Mouse (Mus musculus): ENCODE measurements around the gene Mki67. TPM values are rescaled to one million over a fixed set of nuclear protein-coding genes. Genes with fewer than 3 reads are reported as not detected.

Gene Mki67
- polyA plus RNA-seq, 1 experiment from 2014 or later: 7.8 TPM

- no peak overlapping the region; the same call in 1 of the 2 replicates for H3K27ac ChIP-seq (replicated peaks)
- no peak for TF ChIP-seq CTCF (IDR thresholded peaks at IDR 0.05; ENCODE audit: low read depth)
- TF ChIP-seq EP300 (optimal IDR thresholded peaks at IDR 0.05): no peak
- peak overlapping the region; percentile 83 for H3K9ac ChIP-seq (ENCODE audit: low read length)
- no peaks in the 10 kb centered on the region for H3K4me1 ChIP-seq (replicated peaks; ENCODE audit: control insufficient read depth, insufficient read depth)
- H3K27me3 ChIP-seq (ENCODE audit: control insufficient read depth, insufficient read depth, low read length): no peaks in the 10 kb centered on the region
- H3K9me3 ChIP-seq (ENCODE audit: control insufficient read depth, low read length): no peaks in the 10 kb centered on the region
- ATAC-seq (ENCODE audit: low FRiP score, low TSS enrichment) (no peak), DNase-seq (ENCODE audit: low spot score) (no peak)
- H3K36me3 ChIP-seq (ENCODE audit: control insufficient read depth, insufficient read depth, low read length): no peaks in the 10 kb centered on the region
- 6% methylated on average over 7 of the region's 7 CpGs for WGBS
- H3K4me3 ChIP-seq (ENCODE audit: low read depth, low read length): peak overlapping the region; percentile 93
- H3K4me2 ChIP-seq (replicated peaks; ENCODE audit: low read depth): peak overlapping the region; percentile 84
Observed at GRCm38 (mm10) chr7:135715166-135715565, 995 bp downstream of the Mki67 start.

DNA sequence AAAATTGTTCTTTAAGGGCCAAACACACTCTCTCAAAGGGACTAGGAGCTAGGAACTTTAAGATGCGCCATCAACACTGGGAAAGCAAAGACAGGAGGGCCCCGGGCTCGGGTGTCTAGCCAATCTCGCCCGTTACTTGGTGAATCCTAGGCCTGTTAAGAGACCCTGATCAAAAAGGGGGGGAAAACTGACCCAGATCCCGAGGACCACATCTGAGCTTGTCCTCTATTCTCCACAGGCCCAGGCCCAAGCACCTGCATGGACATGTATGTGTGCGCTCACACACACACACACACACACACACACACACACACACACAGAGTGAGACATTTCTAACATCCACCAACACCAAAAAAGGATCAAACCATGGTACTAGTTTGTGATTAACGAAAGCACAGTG lies 2.8 kb downstream of the Mki67 start:
- H3K27ac ChIP-seq (replicated peaks): no peak overlapping the region
- no peaks in the 10 kb centered on the region for H3K36me3 ChIP-seq (ENCODE audit: control insufficient read depth, insufficient read depth, low read length)
- no peak for DNase-seq (ENCODE audit: low spot score)
- H3K9me3 ChIP-seq (ENCODE audit: control insufficient read depth, low read length): no peaks in the 10 kb centered on the region
- H3K9ac ChIP-seq (ENCODE audit: low read length): no peak overlapping the region
- peak overlapping the region; percentile 15; the same call in 1 of the 2 replicates for H3K4me2 ChIP-seq (replicated peaks; ENCODE audit: low read depth)
- no peak overlapping the region for H3K4me3 ChIP-seq (ENCODE audit: low read depth, low read length)
- ATAC-seq (ENCODE audit: low FRiP score, low TSS enrichment): no peak
- TF ChIP-seq CTCF (IDR thresholded peaks at IDR 0.05; ENCODE audit: low read depth) (no peak), EP300 (optimal IDR thresholded peaks at IDR 0.05) (no peak)
- 67% methylated on average over 8 of the region's 8 CpGs for WGBS
- H3K27me3 ChIP-seq (ENCODE audit: control insufficient read depth, insufficient read depth, low read length): no peaks in the 10 kb centered on the region
- no peaks in the 10 kb centered on the region for H3K4me1 ChIP-seq (replicated peaks; ENCODE audit: control insufficient read depth, insufficient read depth)

GRCm38 (mm10) chr7:135712534-135712933 lies 3.6 kb downstream of the Mki67 start:
- no peak overlapping the region for H3K4me2 ChIP-seq (replicated peaks; ENCODE audit: low read depth)
- H3K27me3 ChIP-seq (ENCODE audit: control insufficient read depth, insufficient read depth, low read length): no peaks in the 10 kb centered on the region
- no peak overlapping the region for H3K9ac ChIP-seq (ENCODE audit: low read length)
- WGBS: 74% methylated on average over 1 of the region's 1 CpGs
- DNase-seq (ENCODE audit: low spot score) (no peak), ATAC-seq (ENCODE audit: low FRiP score, low TSS enrichment) (no peak)
- no peaks in the 10 kb centered on the region for H3K9me3 ChIP-seq (ENCODE audit: control insufficient read depth, low read length)
- no peaks in the 10 kb centered on the region for H3K4me1 ChIP-seq (replicated peaks; ENCODE audit: control insufficient read depth, insufficient read depth)
- H3K27ac ChIP-seq (replicated peaks): no peak overlapping the region
- H3K36me3 ChIP-seq (ENCODE audit: control insufficient read depth, insufficient read depth, low read length): no peaks in the 10 kb centered on the region
- H3K4me3 ChIP-seq (ENCODE audit: low read depth, low read length): no peak overlapping the region
- no peak for TF ChIP-seq EP300 (optimal IDR thresholded peaks at IDR 0.05)
- TF ChIP-seq CTCF (IDR thresholded peaks at IDR 0.05; ENCODE audit: low read depth): no peak

DNA sequence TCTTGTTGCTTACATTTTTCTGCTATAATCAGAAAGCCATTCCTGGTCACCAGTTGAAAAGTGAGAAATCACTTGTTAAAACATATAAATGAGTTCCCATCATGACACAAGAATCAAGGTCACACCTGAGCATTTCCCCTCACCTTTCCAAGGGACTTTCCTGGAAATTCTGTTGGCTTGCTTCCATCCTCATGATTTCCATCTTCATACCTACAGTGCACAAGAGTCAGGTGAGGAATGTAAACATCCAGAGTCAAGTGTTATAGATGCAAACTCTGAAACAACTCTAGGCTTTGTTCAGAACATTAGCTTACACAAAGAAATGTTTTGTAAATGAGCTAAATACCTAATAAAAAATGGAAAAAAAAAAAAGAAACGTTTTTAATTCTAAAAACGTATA lies 5.5 kb downstream of the Mki67 start:
- ATAC-seq (ENCODE audit: low FRiP score, low TSS enrichment): no peak
- no peak for TF ChIP-seq EP300 (optimal IDR thresholded peaks at IDR 0.05)
- TF ChIP-seq CTCF (IDR thresholded peaks at IDR 0.05; ENCODE audit: low read depth): no peak
- 64% methylated on average over 2 of the region's 2 CpGs for WGBS

GRCm38 (mm10) chr7:135705753-135706152 lies 10.4 kb downstream of the Mki67 start:
- Histone ChIP-seq H3K27me3 (ENCODE audit: control insufficient read depth, insufficient read depth, low read length) (no peaks in the 10 kb centered on the region), H3K36me3 (ENCODE audit: control insufficient read depth, insufficient read depth, low read length) (peaks cover 8% of the 10 kb centered on the region), H3K4me3 (ENCODE audit: low read depth, low read length) (no peak overlapping the region), H3K4me2 (replicated peaks; ENCODE audit: low read depth) (no peak overlapping the region), H3K27ac (replicated peaks) (no peak overlapping the region), H3K9ac (ENCODE audit: low read length) (no peak overlapping the region), H3K9me3 (ENCODE audit: control insufficient read depth, low read length) (no peaks in the 10 kb centered on the region), H3K4me1 (replicated peaks; ENCODE audit: control insufficient read depth, insufficient read depth) (no peaks in the 10 kb centered on the region)
- ATAC-seq (ENCODE audit: low FRiP score, low TSS enrichment) (no peak), DNase-seq (ENCODE audit: low spot score) (no peak)
- TF ChIP-seq EP300 (optimal IDR thresholded peaks at IDR 0.05): no peak
- no peak for TF ChIP-seq CTCF (IDR thresholded peaks at IDR 0.05; ENCODE audit: low read depth)
- 83% methylated on average over 6 of the region's 6 CpGs for WGBS

More for the DNA sequence above, 5.5 kb downstream of the Mki67 start:
- Histone ChIP-seq H3K4me3 (ENCODE audit: low read depth, low read length) (no peak overlapping the region), H3K27me3 (ENCODE audit: control insufficient read depth, insufficient read depth, low read length) (no peaks in the 10 kb centered on the region), H3K4me2 (replicated peaks; ENCODE audit: low read depth) (no peak overlapping the region), H3K9ac (ENCODE audit: low read length) (no peak overlapping the region), H3K4me1 (replicated peaks; ENCODE audit: control insufficient read depth, insufficient read depth) (no peaks in the 10 kb centered on the region), H3K27ac (replicated peaks) (no peak overlapping the region), H3K36me3 (ENCODE audit: control insufficient read depth, insufficient read depth, low read length) (peaks cover 2% of the 10 kb centered on the region; the same call in 1 of the 2 replicates), H3K9me3 (ENCODE audit: control insufficient read depth, low read length) (no peaks in the 10 kb centered on the region)
- DNase-seq (ENCODE audit: low spot score): no peak

- Histone ChIP-seq H3K9ac (ENCODE audit: low read length) (no peak overlapping the region), H3K4me1 (replicated peaks; ENCODE audit: control insufficient read depth, insufficient read depth) (no peaks in the 10 kb centered on the region), H3K4me2 (replicated peaks; ENCODE audit: low read depth) (no peak overlapping the region), H3K27ac (replicated peaks) (no peak overlapping the region), H3K27me3 (ENCODE audit: control insufficient read depth, insufficient read depth, low read length) (no peaks in the 10 kb centered on the region), H3K36me3 (ENCODE audit: control insufficient read depth, insufficient read depth, low read length) (peaks cover 8% of the 10 kb centered on the region), H3K4me3 (ENCODE audit: low read depth, low read length) (no peak overlapping the region), H3K9me3 (ENCODE audit: control insufficient read depth, low read length) (no peaks in the 10 kb centered on the region)
- DNase-seq (ENCODE audit: low spot score) (no peak), ATAC-seq (ENCODE audit: low FRiP score, low TSS enrichment) (no peak)
- 94% methylated on average over 1 of the region's 1 CpGs for WGBS
- TF ChIP-seq EP300 (optimal IDR thresholded peaks at IDR 0.05) (no peak), CTCF (IDR thresholded peaks at IDR 0.05; ENCODE audit: low read depth) (no peak)
Observed at GRCm38 (mm10) chr7:135705083-135705482, 11.1 kb downstream of the Mki67 start.

Measured in stomach, postnatal 0 days (tissue).